Mouse (Mus musculus) skeletal muscle tissue, adult 2 months (tissue): ENCODE results near the gene Bri3.
A peak's percentile ranks its signal among the peaks of the same experiment; 100 is the strongest.

ENCODE experiments used
- DNase-seq: peaks from one replicate; pipeline ENCODE4 v3.0.0-alpha.2; 2012; ENCODE audit warnings: low read depth, low spot score

Gene Bri3

GRCm38 (mm10) chr5:144234222-144234621, 10.0 kb upstream of the Bri3 start:
- DNase-seq = no peak

- no peak for DNase-seq
These were observed 9.5 kb upstream of the Bri3 start for GRCm38 (mm10) chr5:144234714-144235113.

- no peak for DNase-seq
These were observed 5.3 kb upstream of the Bri3 start for GRCm38 (mm10) chr5:144238969-144239368.

- DNase-seq = no peak
These were observed 1.4 kb downstream of the Bri3 start for GRCm38 (mm10) chr5:144245592-144245991.

GRCm38 (mm10) chr5:144246669-144247068, 2.4 kb downstream of the Bri3 start:
- no peak for DNase-seq

GRCm38 (mm10) chr5:144247307-144247706, 3.1 kb downstream of the Bri3 start:
- no peak for DNase-seq

GRCm38 (mm10) chr5:144247906-144248585, 3.8 kb downstream of the Bri3 start:
- DNase-seq = peak; percentile 50

- no peak for DNase-seq
These were observed 5.6 kb downstream of the Bri3 start for GRCm38 (mm10) chr5:144249871-144250270.

GRCm38 (mm10) chr5:144251876-144252577, 7.8 kb downstream of the Bri3 start:
- DNase-seq = peak; percentile 48

GRCm38 (mm10) chr5:144253212-144253611, 9.0 kb downstream of the Bri3 start:
- no peak for DNase-seq

GRCm38 (mm10) chr5:144254122-144254810, 10.0 kb downstream of the Bri3 start:
- peak; percentile 59 for DNase-seq

GRCm38 (mm10) chr5:144254811-144255631, 10.8 kb downstream of the Bri3 start:
- peak; percentile 88 for DNase-seq

- peak; percentile 40 for DNase-seq
These were observed 11.6 kb downstream of the Bri3 start for GRCm38 (mm10) chr5:144255632-144256540.

GRCm38 (mm10) chr5:144256541-144256870, 12.3 kb downstream of the Bri3 start:
- peak; percentile 22 for DNase-seq

GRCm38 (mm10) chr5:144256888-144257287, 12.7 kb downstream of the Bri3 start:
- DNase-seq = no peak

- no peak for DNase-seq
These were observed 13.3 kb downstream of the Bri3 start for GRCm38 (mm10) chr5:144257451-144258110.

GRCm38 (mm10) chr5:144258131-144258611, 13.9 kb downstream of the Bri3 start:
- peak; percentile 61 for DNase-seq

GRCm38 (mm10) chr5:144258687-144259086, 14.4 kb downstream of the Bri3 start:
- no peak for DNase-seq

GRCm38 (mm10) chr5:144259228-144259627, 15.0 kb downstream of the Bri3 start:
- DNase-seq = no peak

- DNase-seq = no peak
These were observed 16.2 kb downstream of the Bri3 start for GRCm38 (mm10) chr5:144260464-144260863.
